Mouse (Mus musculus) heart, embryonic 14.5 days (tissue): ENCODE results near the gene En2. TPM values are rescaled to one million over a fixed set of nuclear protein-coding genes. Genes with fewer than 3 reads are reported as not detected.
A peak's percentile ranks its signal among the peaks of the same experiment; 100 is the strongest.

Experiments
- ATAC-seq: fragments of 200-750 bp; cut with Nextera tagmentation; 2 replicates; pipeline ENCODE4 v1.8.0; 2017; ENCODE audit warnings: low read depth, moderate TSS enrichment; ENCODE audit not compliant: insufficient number of reproducible peaks, insufficient read depth, low FRiP score
- H3K27ac ChIP-seq, 2 experiments: fragments of 200-500 bp in 1 of 2; fragments of 300-500 bp in 1 of 2; sonication (generic) in 1 of 2; replicated peaks in 1 of 2; 2 replicates each; pipeline ENCODE4 v1.5.1; 2012 to 2014; ENCODE audit warnings: low read depth in 2 of 2, low read length in 2 of 2, control low read depth in 1 of 2, mild to moderate bottlenecking in 1 of 2, mixed read lengths in 1 of 2; ENCODE audit not compliant: control insufficient read depth in 1 of 2, insufficient read depth in 1 of 2
- H3K27me3 ChIP-seq: fragments of 300-500 bp; sonication (generic); 2 replicates; pipeline ENCODE4 v1.6.1; 2014; ENCODE audit warnings: mild to moderate bottlenecking, low read length, control low read depth; ENCODE audit not compliant: control insufficient read depth, insufficient read depth
- H3K36me3 ChIP-seq: fragments of 300-500 bp; sonication (generic); 2 replicates; pipeline ENCODE4 v1.6.1; 2014; ENCODE audit warnings: mild to moderate bottlenecking, control low read depth, low read length, mixed read lengths; ENCODE audit not compliant: control insufficient read depth, insufficient read depth
- H3K4me1 ChIP-seq, 2 experiments: fragments of 200-500 bp in 1 of 2; fragments of 300-500 bp in 1 of 2; sonication (generic) in 1 of 2; 2 replicates each; pipeline ENCODE4 v1.6.1; 2012 to 2014; ENCODE audit warnings: low read length in 2 of 2, control low read depth in 1 of 2, mixed read lengths in 1 of 2; ENCODE audit not compliant: control insufficient read depth in 2 of 2, insufficient read depth in 2 of 2
- H3K4me2 ChIP-seq: fragments of 300-500 bp; sonication (generic); 2 replicates; pipeline ENCODE4 v1.6.1; 2014; ENCODE audit warnings: mild to moderate bottlenecking, low read length
- H3K4me3 ChIP-seq, 2 experiments: fragments of 200-500 bp in 1 of 2; fragments of 300-500 bp in 1 of 2; sonication (generic) in 1 of 2; 2 replicates each; pipeline ENCODE4 v1.5.1; 2012 to 2014; ENCODE audit warnings: low read length in 2 of 2, mild to moderate bottlenecking in 2 of 2, control low read depth in 1 of 2, low read depth in 1 of 2, moderate library complexity in 1 of 2; ENCODE audit not compliant: control insufficient read depth in 1 of 2, insufficient read depth in 1 of 2
- H3K9ac ChIP-seq: fragments of 300-500 bp; sonication (generic); 2 replicates; pipeline ENCODE4 v1.6.1; 2014; ENCODE audit warnings: mild to moderate bottlenecking, low read length
- H3K9me3 ChIP-seq: fragments of 300-500 bp; sonication (generic); 2 replicates; pipeline ENCODE4 v1.6.1; 2016; ENCODE audit warnings: low read length, control low read depth; ENCODE audit not compliant: control insufficient read depth
- WGBS: fragments of 180-500 bp; shearing (Covaris S2); extraction: QIAGEN DNeasy Blood & Tissue Kit; methylation state at CpG from one replicate; pipeline ENCODE4 v1.1.7; 2014; 5-methylcytosine and 5-hydroxymethylcytosine counted together
- polyA plus RNA-seq: library from polyadenylated mRNA; unstranded; fragments of >200 nt; fragmentation: Nextera tagmentation; extraction: Ambion mirVana; gene quantifications from 2 replicates; pipeline ENCODE4 v1.2.1, GENCODE M21; 2014

En2 gene
- polyA plus RNA-seq, 1 experiment from 2014 or later: not detected

DNA sequence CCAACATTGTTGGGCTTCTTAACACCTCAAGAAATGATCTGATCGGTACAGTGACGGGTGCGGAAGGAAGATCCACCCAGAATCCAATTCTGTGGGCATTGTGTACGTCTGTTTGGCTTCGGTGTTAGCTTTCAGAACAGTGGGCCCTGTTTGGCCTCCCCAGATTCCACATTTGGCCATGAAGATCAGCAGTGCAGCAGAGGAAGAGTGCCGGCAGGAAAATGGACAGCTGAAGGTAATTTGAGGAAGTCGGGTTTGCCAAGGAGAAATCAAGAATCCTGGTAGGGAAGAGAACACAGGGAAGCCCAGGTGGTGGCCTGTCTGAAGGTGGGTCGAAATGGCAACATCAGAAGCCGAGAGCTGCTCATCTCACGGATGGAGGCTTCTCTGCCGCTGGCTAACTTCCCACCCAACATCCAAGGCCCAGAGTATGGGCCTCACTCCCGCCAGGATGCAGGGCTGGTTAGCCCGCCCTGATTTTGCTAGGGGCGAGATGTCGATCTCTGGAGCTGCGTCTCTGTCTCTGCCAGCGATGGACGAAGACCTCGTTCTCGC, 4.0 kb upstream of the En2 start:
- H3K36me3 ChIP-seq: no peaks in the 10 kb centered on the region
- whole genome bisulfite sequencing: 2% methylated on average over 20 of the region's 20 CpGs
- no peak overlapping the region for H3K27ac ChIP-seq
- peaks cover 3 to 16% of the 10 kb centered on the region in 2 experiments for H3K4me1 ChIP-seq
- H3K27me3 ChIP-seq: peaks cover 98% of the 10 kb centered on the region
- H3K4me3 ChIP-seq: peak overlapping the region in 1 of 2 experiments; percentile 24; a peak in 2 of 4 replicates
- ATAC-seq: no peak
- no peak overlapping the region for H3K9ac ChIP-seq
- peak overlapping the region; percentile 37 for H3K4me2 ChIP-seq
- no peaks in the 10 kb centered on the region for H3K9me3 ChIP-seq

DNA sequence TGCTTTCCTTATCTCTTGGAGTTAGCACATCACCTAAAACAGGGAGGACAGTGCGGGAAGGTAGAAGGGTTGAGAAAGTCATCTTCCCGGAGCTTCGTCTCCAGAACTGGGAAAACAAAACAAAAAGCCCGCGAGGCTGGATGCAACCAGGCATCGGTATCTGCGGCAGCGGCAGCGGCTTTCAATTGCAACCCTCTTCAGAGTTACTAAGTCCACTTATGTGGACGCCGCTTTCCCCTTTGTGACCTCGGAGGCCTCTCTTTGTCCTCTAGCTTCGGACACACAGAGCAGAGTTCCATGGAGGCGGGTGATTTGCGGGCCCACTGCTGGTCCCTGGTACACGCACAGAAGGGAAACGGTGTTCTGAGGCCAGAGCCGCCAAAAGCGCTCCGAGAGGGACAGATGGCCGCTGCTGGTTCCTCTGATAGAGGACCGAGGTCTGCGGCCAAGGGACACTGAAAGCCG, 3.5 kb upstream of the En2 start:
- peak overlapping the region in 1 of 2 experiments; percentile 24; a peak in 3 of 4 replicates for H3K4me3 ChIP-seq

DNA sequence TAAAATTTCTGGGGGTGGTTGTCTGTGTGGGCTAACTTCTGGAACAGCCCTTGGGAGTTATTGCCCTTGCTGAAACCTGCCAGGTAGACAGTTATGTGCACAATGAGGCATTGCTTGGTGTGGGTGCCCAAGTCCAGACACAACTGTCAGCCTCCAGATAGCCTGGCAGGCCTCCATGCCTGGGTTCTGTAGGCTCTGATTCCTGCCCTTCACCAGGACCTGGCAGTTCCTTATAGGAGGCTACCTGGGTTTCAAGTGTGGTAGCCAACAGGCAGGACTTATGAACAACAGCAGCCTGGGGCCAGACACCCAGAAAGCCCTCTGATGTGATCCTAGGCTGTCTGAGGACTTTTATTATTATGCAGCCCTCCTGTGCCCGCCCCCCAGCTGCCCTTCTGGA, 1.6 kb upstream of the En2 start:
- Histone ChIP-seq H3K4me1 (peaks cover 5 to 30% of the 10 kb centered on the region in 2 experiments), H3K4me3 (no peak overlapping the region), H3K4me2 (no peak overlapping the region), H3K27me3 (peaks cover 88% of the 10 kb centered on the region), H3K36me3 (no peaks in the 10 kb centered on the region), H3K9me3 (no peaks in the 10 kb centered on the region), H3K27ac (no peak overlapping the region), H3K9ac (no peak overlapping the region)
- ATAC-seq: no peak
- 28% methylated on average over 1 of the region's 1 CpGs for WGBS

More for the DNA sequence above, 3.5 kb upstream of the En2 start:
- H3K27ac ChIP-seq: no peak overlapping the region
- peaks cover 98% of the 10 kb centered on the region for H3K27me3 ChIP-seq
- peaks cover 5 to 21% of the 10 kb centered on the region in 2 experiments for H3K4me1 ChIP-seq
- under 1% methylated on average over 24 of the region's 24 CpGs for WGBS
- H3K4me2 ChIP-seq: peak overlapping the region; percentile 37
- no peak for ATAC-seq
- H3K9ac ChIP-seq: no peak overlapping the region
- H3K36me3 ChIP-seq: no peaks in the 10 kb centered on the region
- H3K9me3 ChIP-seq: no peaks in the 10 kb centered on the region

DNA sequence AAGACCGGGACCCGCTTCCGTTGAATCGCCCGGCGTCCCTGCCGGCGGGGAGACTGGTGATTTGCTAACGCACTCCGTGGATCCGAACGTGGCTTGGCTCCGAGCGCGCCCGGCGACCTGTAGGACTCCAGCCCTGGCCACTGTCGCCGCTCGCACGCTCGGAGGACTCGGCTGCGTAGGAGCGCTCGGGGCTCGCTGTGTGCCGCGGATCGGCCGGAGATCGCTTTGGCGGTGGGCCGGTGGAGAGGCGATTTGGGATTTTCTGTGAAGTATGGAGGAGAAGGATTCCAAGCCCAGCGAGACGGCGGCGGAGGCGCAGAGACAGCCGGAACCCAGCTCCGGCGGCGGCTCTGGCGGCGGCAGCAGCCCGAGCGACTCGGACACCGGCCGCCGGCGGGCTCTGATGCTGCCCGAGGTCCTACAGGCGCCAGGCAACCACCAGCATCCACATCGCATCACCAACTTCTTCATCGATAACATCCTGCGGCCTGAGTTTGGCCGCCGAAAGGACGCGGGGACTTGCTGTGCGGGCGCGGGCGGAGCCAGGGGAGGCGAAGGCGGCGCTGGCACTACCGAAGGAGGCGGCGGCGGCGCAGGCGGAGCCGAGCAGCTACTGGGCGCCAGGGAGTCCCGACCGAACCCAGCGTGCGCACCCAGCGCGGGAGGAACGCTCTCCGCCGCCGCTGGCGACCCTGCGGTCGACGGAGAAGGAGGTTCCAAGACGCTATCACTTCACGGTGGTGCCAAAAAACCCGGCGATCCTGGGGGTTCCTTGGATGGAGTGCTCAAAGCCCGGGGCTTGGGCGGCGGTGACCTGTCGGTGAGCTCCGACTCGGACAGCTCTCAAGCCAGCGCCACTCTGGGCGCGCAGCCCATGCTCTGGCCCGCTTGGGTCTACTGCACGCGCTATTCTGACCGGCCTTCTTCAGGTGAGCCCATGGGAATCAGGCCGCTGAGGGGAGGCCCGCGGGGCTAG, 1.1 kb downstream of the En2 start:
- Histone ChIP-seq H3K4me1 (peaks cover 5 to 30% of the 10 kb centered on the region in 2 experiments), H3K36me3 (no peaks in the 10 kb centered on the region), H3K4me3 (peak overlapping the region; percentile 43 to 49), H3K4me2 (peak overlapping the region; percentile 97), H3K27ac (no peak overlapping the region), H3K9me3 (no peaks in the 10 kb centered on the region), H3K27me3 (peaks cover 85% of the 10 kb centered on the region), H3K9ac (peak overlapping the region; percentile 11; the same call in 1 of the 2 replicates)
- no peak for ATAC-seq
- WGBS: under 1% methylated on average over 106 of the region's 111 CpGs

DNA sequence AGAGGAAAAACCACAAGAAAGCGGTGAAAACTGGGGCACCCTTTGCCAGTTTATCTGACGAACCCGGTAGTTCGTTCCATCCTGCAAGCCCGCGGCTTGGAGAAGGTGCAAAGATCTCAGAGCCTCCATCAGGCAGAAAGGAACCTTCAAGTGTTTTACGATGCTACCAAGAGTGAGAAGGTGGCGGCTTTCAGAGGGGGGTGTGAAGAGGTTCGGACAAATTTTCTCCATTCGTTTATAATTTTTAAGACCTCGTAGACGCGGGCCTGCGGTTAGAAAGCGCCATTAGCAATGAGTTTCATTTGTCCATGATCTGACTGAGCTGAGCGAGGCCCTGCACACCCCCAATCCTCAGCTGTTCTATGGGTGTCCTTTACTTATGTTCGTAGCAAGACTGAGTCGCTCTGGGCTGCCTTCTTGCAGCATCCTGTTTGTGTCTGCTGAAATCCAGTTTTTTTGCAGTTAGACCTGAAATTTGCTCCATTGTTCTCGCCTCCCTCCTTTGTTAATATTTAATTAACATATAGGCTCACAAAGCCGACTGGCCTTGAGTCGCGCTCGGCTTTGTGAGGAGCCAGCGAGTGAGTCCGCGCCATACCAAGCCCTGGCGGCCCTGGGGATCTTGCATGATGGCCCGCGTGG, 2.2 kb downstream of the En2 start:
- ATAC-seq: no peak
- Histone ChIP-seq H3K4me3 (peak overlapping the region in 1 of 2 experiments; percentile 26; a peak in 2 of 4 replicates), H3K9me3 (no peaks in the 10 kb centered on the region), H3K4me1 (peaks cover 3 to 24% of the 10 kb centered on the region in 2 experiments; a peak in 3 of 4 replicates), H3K27ac (no peak overlapping the region), H3K9ac (no peak overlapping the region), H3K36me3 (no peaks in the 10 kb centered on the region), H3K4me2 (peak overlapping the region; percentile 50), H3K27me3 (peaks cover 86% of the 10 kb centered on the region)
- WGBS: 3% methylated on average over 29 of the region's 29 CpGs

DNA sequence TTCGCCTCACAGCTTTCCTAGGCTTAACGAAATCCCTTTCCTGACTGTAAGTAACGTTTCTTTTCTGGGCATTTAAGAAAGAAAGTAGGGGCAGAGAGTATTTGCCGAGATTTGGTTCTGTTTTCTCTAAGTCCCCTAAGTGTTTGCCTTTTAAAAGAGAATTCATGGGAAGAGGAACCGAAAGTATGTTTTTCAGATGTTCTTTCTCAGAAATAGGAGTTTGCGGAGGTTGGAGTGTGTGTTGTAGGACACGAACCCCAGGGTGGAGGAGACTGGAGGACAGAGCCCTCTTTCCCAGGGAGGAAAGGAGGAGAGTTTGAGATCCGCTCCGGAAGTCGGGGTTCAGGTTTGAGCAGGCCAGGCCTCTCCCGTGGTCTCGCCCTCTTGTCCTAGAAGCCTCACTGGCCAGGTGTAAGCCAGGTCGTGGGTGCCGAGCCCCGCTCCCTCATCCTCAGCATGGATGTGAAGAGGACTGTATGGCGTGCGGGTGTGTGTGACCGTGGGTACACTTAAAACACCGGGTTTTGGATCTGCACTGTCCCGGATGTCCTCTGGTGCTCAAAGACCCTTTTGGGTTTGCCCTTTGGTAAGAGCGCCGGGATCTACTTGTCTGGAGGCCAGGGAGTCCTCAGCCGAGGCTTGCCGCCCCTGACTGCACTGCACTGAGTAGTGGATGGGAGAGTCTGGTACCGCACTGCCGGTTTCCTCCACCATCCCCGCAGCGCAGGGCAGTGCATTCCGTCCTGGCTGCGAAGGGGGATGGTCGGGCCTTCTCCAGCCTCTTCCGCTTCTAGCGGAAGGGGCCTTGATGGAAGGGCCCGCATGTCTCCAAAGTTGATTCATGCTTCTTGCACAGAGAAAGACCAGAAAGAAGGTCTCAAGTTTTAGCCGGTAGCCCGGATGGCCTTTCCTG, 3.0 kb downstream of the En2 start:
- no peak for ATAC-seq
- peaks cover 3 to 24% of the 10 kb centered on the region in 2 experiments; a peak in 3 of 4 replicates for H3K4me1 ChIP-seq

More for the DNA sequence above, 3.0 kb downstream of the En2 start:
- peaks cover 86% of the 10 kb centered on the region for H3K27me3 ChIP-seq
- peak overlapping the region; percentile 50 for H3K4me2 ChIP-seq
- WGBS: 3% methylated on average over 36 of the region's 36 CpGs
- H3K4me3 ChIP-seq: peak overlapping the region; percentile 1 to 26; a peak in 2 of 4 replicates
- no peak overlapping the region for H3K27ac ChIP-seq
- H3K9me3 ChIP-seq: no peaks in the 10 kb centered on the region
- no peaks in the 10 kb centered on the region for H3K36me3 ChIP-seq
- H3K9ac ChIP-seq: no peak overlapping the region
